Comparison of ENCODE assay signal across 8 mouse cellular contexts in the genomic region with DNA sequence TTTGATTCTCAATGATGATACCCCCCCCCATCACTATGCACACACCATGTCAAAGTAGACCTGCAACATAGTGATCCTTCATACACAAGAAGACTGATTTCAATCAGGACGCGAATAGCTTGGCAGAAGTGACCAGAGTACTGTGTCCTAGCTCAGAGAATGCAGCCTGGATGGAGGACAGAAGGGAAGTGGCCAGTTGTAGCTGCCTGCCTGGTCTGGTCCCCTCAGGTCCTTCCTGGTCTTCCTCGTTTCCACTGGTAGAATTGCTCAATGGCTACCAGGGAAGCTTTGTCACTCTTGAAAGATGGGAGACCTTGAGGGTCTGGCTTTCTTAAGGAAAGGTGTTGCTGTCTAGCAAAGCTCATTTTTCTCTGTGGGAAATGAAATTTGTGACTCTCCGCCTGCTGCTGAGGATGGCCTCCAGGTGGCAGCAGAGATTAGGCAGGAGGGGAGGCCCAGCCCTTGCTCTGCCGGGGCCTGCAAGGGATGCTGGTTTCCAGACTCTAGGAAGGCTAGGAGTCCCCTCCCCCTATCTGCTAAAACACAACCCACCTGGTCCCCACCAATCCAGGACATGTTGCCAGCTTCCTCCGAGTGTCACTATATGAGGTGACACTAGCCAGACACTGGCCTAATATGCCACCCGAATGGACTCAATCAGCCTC. TPM values are rescaled to one million over a fixed set of nuclear protein-coding genes. Genes with fewer than 3 reads are reported as not detected.
DNase-seq lines count a peak whose midpoint lies in the region; ATAC-seq and TF ChIP-seq lines count a peak whose summit lies in the region.

No protein-coding gene starts in this region.

- no peak overlapping the region for H3K27ac ChIP-seq in embryonic facial prominence, embryonic 13.5 days
- H3K27ac ChIP-seq in heart, embryonic 16.5 days (ENCODE audit: low read length), result no peak overlapping the region
- H3K27ac ChIP-seq in lung, embryonic 15.5 days, result no peak overlapping the region

- peaks cover 12% of the 10 kb centered on the region for H3K27me3 ChIP-seq in G1E (ENCODE audit: insufficient read depth, low read length)
- no peaks in the 10 kb centered on the region for H3K27me3 ChIP-seq in embryonic facial prominence, embryonic 13.5 days
- H3K27me3 ChIP-seq in heart, embryonic 16.5 days (ENCODE audit: control insufficient read depth, insufficient read depth, low read length), result no peaks in the 10 kb centered on the region
- no peaks in the 10 kb centered on the region for H3K27me3 ChIP-seq in lung, embryonic 15.5 days

- peak overlapping the region; percentile 36; the same call in 1 of the 2 replicates for H3K9ac ChIP-seq in embryonic facial prominence, embryonic 13.5 days
- peak overlapping the region; percentile 34; the same call in 1 of the 2 replicates for H3K9ac ChIP-seq in heart, embryonic 16.5 days (ENCODE audit: low read length)
- no peak overlapping the region for H3K9ac ChIP-seq in lung, embryonic 15.5 days

- peak; percentile 57 for DNase-seq in G1E (ENCODE audit: low spot score)
- peak; percentile 32 to 54 for DNase-seq in adrenal gland, postnatal 4 days (ENCODE audit: low spot score in 2 of 2)
- DNase-seq in kidney, postnatal 25 days, result peak; percentile 70 to 72
- peak; percentile 37 for DNase-seq in ovary, postnatal 10 days (ENCODE audit: low spot score)

- H3K9me3 ChIP-seq in G1E (replicated peaks), result no peaks in the 10 kb centered on the region
- H3K9me3 ChIP-seq in embryonic facial prominence, embryonic 13.5 days, result no peaks in the 10 kb centered on the region
- no peaks in the 10 kb centered on the region for H3K9me3 ChIP-seq in heart, embryonic 16.5 days (replicated peaks; ENCODE audit: control insufficient read depth, low read length)
- H3K9me3 ChIP-seq in lung, embryonic 15.5 days, result no peaks in the 10 kb centered on the region

- ATAC-seq in G1E (ENCODE audit: extremely low read depth, insufficient number of reproducible peaks, low FRiP score, poor library complexity, severe bottlenecking), result no peak
- peak; percentile 67; the same call in 1 of the 2 replicates for ATAC-seq in embryonic facial prominence, embryonic 13.5 days (ENCODE audit: insufficient number of reproducible peaks, insufficient read depth, low FRiP score, low TSS enrichment, low read depth)
- ATAC-seq in heart, embryonic 16.5 days (replicated peaks; ENCODE audit: extremely low read depth, insufficient read depth, low FRiP score), result no peak; the same call in 1 of the 2 replicates
- ATAC-seq in lung, embryonic 15.5 days (ENCODE audit: borderline replicate concordance, extremely low read depth, low FRiP score, low TSS enrichment), result peak; percentile 52; the same call in 1 of the 2 replicates
- no peak for ATAC-seq in activated CD4-positive, CD25-positive, alpha-beta regulatory T cell, adult 4 months

- H3K4me3 ChIP-seq in G1E (ENCODE audit: low read depth, low read length), result no peak overlapping the region
- no peak overlapping the region for H3K4me3 ChIP-seq in embryonic facial prominence, embryonic 13.5 days
- H3K4me3 ChIP-seq in heart, embryonic 16.5 days (ENCODE audit: low read length), result no peak overlapping the region
- H3K4me3 ChIP-seq in lung, embryonic 15.5 days, result no peak overlapping the region

- TF ChIP-seq CTCF in G1E (IDR thresholded peaks at IDR 0.05; ENCODE audit: low read depth, low read length), result peak; percentile 66

- peak overlapping the region; percentile 39 for H3K4me2 ChIP-seq in embryonic facial prominence, embryonic 13.5 days
- no peak overlapping the region for H3K4me2 ChIP-seq in heart, embryonic 16.5 days (ENCODE audit: low read depth, low read length)
- no peak overlapping the region for H3K4me2 ChIP-seq in lung, embryonic 15.5 days

- H3K36me3 ChIP-seq in G1E (replicated peaks), result no peaks in the 10 kb centered on the region
- no peaks in the 10 kb centered on the region for H3K36me3 ChIP-seq in embryonic facial prominence, embryonic 13.5 days
- H3K36me3 ChIP-seq in heart, embryonic 16.5 days (ENCODE audit: control insufficient read depth, insufficient read depth), result no peaks in the 10 kb centered on the region
- H3K36me3 ChIP-seq in lung, embryonic 15.5 days, result no peaks in the 10 kb centered on the region

- 13% methylated on average over 7 of the region's 7 CpGs for WGBS in embryonic facial prominence, embryonic 13.5 days
- WGBS in heart, embryonic 16.5 days, result 9% methylated on average over 7 of the region's 7 CpGs
- 12% methylated on average over 7 of the region's 7 CpGs for WGBS in lung, embryonic 15.5 days

- H3K4me1 ChIP-seq in G1E (ENCODE audit: insufficient read depth, low read depth, low read length), result no peaks in the 10 kb centered on the region
- H3K4me1 ChIP-seq in embryonic facial prominence, embryonic 13.5 days, result peaks cover 19% of the 10 kb centered on the region
- peaks cover 6% of the 10 kb centered on the region for H3K4me1 ChIP-seq in heart, embryonic 16.5 days (ENCODE audit: control insufficient read depth, insufficient read depth, low read length)
- peaks cover 10% of the 10 kb centered on the region for H3K4me1 ChIP-seq in lung, embryonic 15.5 days

RNA-seq across cellular contexts. Expression of gene Slc4a5, which starts 4.5 kb away (rescaled TPM):
- not detected in 2 replicates for total RNA-seq in G1E (2014; fragmentation: Nextera tagmentation)
- total RNA-seq in G1E (2017), result 0.05 TPM in 1 of 2 replicates, not detected in the other
- polyA plus RNA-seq in G1E (2012), result not detected in 2 replicates
- total RNA-seq in adrenal gland, postnatal 4 days (2021), result under 1 TPM; 0.40 to 0.42 TPM
- polyA plus RNA-seq in embryonic facial prominence, embryonic 13.5 days (2015; fragmentation: Nextera tagmentation; extraction: Ambion mirVana), result 0.15 and 0.20 TPM in 2 replicates
- 0.17 and 0.50 TPM in 2 replicates for polyA plus RNA-seq in heart, embryonic 16.5 days (2015; fragmentation: Nextera tagmentation; extraction: Ambion mirVana)
- polyA plus RNA-seq in lung, embryonic 15.5 days (2015; fragmentation: Nextera tagmentation; extraction: Ambion mirVana), result 0.84 and 1.2 TPM in 2 replicates
- polyA plus RNA-seq in activated CD4-positive, CD25-positive, alpha-beta regulatory T cell, adult 4 months (2017; shearing (Covaris generic)), result under 1 TPM; 0.48 to 0.76 TPM

RNA-seq across cellular contexts. Expression of gene Dctn1, which starts 49.4 kb away (rescaled TPM):
- total RNA-seq in G1E (2014; fragmentation: Nextera tagmentation), result 83.0 and 86.3 TPM in 2 replicates
- total RNA-seq in G1E (2017), result 31.0 and 51.6 TPM in 2 replicates
- polyA plus RNA-seq in G1E (2012), result 243 and 444 TPM in 2 replicates
- total RNA-seq in adrenal gland, postnatal 4 days (2021), result 100 to 1,000 TPM; 156 to 176 TPM
- 87.7 and 90.0 TPM in 2 replicates for polyA plus RNA-seq in embryonic facial prominence, embryonic 13.5 days (2015; fragmentation: Nextera tagmentation; extraction: Ambion mirVana)
- 76.9 and 78.1 TPM in 2 replicates for polyA plus RNA-seq in heart, embryonic 16.5 days (2015; fragmentation: Nextera tagmentation; extraction: Ambion mirVana)
- 96.7 and 104 TPM in 2 replicates for polyA plus RNA-seq in lung, embryonic 15.5 days (2015; fragmentation: Nextera tagmentation; extraction: Ambion mirVana)
- polyA plus RNA-seq in activated CD4-positive, CD25-positive, alpha-beta regulatory T cell, adult 4 months (2017; shearing (Covaris generic)), result 10 to 100 TPM; 12.7 to 24.6 TPM

RNA-seq across cellular contexts. Expression of gene 1700003E16Rik, which starts 58.9 kb away (rescaled TPM):
- total RNA-seq in G1E (2014; fragmentation: Nextera tagmentation), result not detected in 2 replicates
- 0.12 and 0.16 TPM in 2 replicates for total RNA-seq in G1E (2017)
- not detected in 2 replicates for polyA plus RNA-seq in G1E (2012)
- under 1 TPM; 0.40 to 0.53 TPM for total RNA-seq in adrenal gland, postnatal 4 days (2021)
- polyA plus RNA-seq in embryonic facial prominence, embryonic 13.5 days (2015; fragmentation: Nextera tagmentation; extraction: Ambion mirVana), result 2.0 and 2.8 TPM in 2 replicates
- 1.5 and 2.2 TPM in 2 replicates for polyA plus RNA-seq in heart, embryonic 16.5 days (2015; fragmentation: Nextera tagmentation; extraction: Ambion mirVana)
- 6.2 and 8.1 TPM in 2 replicates for polyA plus RNA-seq in lung, embryonic 15.5 days (2015; fragmentation: Nextera tagmentation; extraction: Ambion mirVana)
- polyA plus RNA-seq in activated CD4-positive, CD25-positive, alpha-beta regulatory T cell, adult 4 months (2017; shearing (Covaris generic)), result not detected

RNA-seq across cellular contexts. Expression of gene Wdr54, which starts 58.9 kb away (rescaled TPM):
- total RNA-seq in G1E (2014; fragmentation: Nextera tagmentation) (not detected in 2 replicates), G1E (2017) (0.27 TPM in 1 of 2 replicates, not detected in the other)
- polyA plus RNA-seq in G1E (2012), result not detected in 2 replicates
- total RNA-seq in adrenal gland, postnatal 4 days (2021), result 1 to 10 TPM; 3.5 to 3.6 TPM
- polyA plus RNA-seq in embryonic facial prominence, embryonic 13.5 days (2015; fragmentation: Nextera tagmentation; extraction: Ambion mirVana), result 7.1 and 7.9 TPM in 2 replicates
- polyA plus RNA-seq in heart, embryonic 16.5 days (2015; fragmentation: Nextera tagmentation; extraction: Ambion mirVana), result 3.8 and 5.4 TPM in 2 replicates
- polyA plus RNA-seq in lung, embryonic 15.5 days (2015; fragmentation: Nextera tagmentation; extraction: Ambion mirVana), result 5.0 and 7.6 TPM in 2 replicates
- under 1 TPM in 1 of 2 experiments, not detected in 1; 0.73 TPM for polyA plus RNA-seq in activated CD4-positive, CD25-positive, alpha-beta regulatory T cell, adult 4 months (2017; shearing (Covaris generic))

Comparison
In these comparisons a context has a peak if more than half of its experiments do, and no peak if none do; other contexts are left out.
1. ATAC-seq: peak in embryonic facial prominence, embryonic 13.5 days (single experiment) and lung, embryonic 15.5 days (single experiment); none in G1E (single experiment), heart, embryonic 16.5 days (single experiment) and activated CD4-positive, CD25-positive, alpha-beta regulatory T cell, adult 4 months (single experiment).
2. Peak in every context shown above with its lines, with median percentiles within 50 percentile points of each other: DNase-seq.